Mouse (Mus musculus) lung, postnatal 0 days (tissue): ENCODE measurements around the gene Ptx4. TPM values are rescaled to one million over a fixed set of nuclear protein-coding genes. Genes with fewer than 3 reads are reported as not detected.

Experiments
- ATAC-seq: fragments of 200-750 bp; cut with Nextera tagmentation; 2 replicates; pipeline ENCODE4 v1.8.0; 2017; ENCODE audit warnings: moderate library complexity
- DNase-seq: peaks from one replicate; pipeline ENCODE4 v3.0.0-alpha.2; 2016; ENCODE audit warnings: low spot score
- H3K27ac ChIP-seq: fragments of 300-500 bp; sonication (generic); 2 replicates; pipeline ENCODE4 v1.5.1; 2014; ENCODE audit warnings: antibody characterized with exemption, mild to moderate bottlenecking, low read length, mixed read lengths
- H3K27me3 ChIP-seq: fragments of 300-500 bp; sonication (generic); replicated peaks from 2 replicates; pipeline ENCODE4 v1.6.1; 2014; ENCODE audit warnings: low read length, mixed read lengths; ENCODE audit not compliant: insufficient read depth
- H3K36me3 ChIP-seq: fragments of 300-500 bp; sonication (generic); 2 replicates; pipeline ENCODE4 v1.6.1; 2014; ENCODE audit warnings: low read length, mixed read lengths; ENCODE audit not compliant: insufficient read depth
- H3K4me1 ChIP-seq: fragments of 300-500 bp; sonication (generic); 2 replicates; pipeline ENCODE4 v1.6.1; 2014; ENCODE audit warnings: antibody characterized with exemption, low read depth, low read length, mixed read lengths; ENCODE audit not compliant: insufficient read depth
- H3K4me2 ChIP-seq: fragments of 300-500 bp; sonication (generic); replicated peaks from 2 replicates; pipeline ENCODE4 v1.6.1; 2014; ENCODE audit warnings: low read depth, mild to moderate bottlenecking, low read length, moderate library complexity, mixed read lengths
- H3K4me3 ChIP-seq: fragments of 300-500 bp; sonication (generic); 2 replicates; pipeline ENCODE4 v1.5.1; 2014; ENCODE audit warnings: low read depth, low read length
- H3K9ac ChIP-seq: fragments of 300-500 bp; sonication (generic); replicated peaks from 2 replicates; pipeline ENCODE4 v1.6.1; 2014; ENCODE audit warnings: low read depth, mild to moderate bottlenecking
- H3K9me3 ChIP-seq: fragments of 300-500 bp; sonication (generic); 2 replicates; pipeline ENCODE4 v1.6.1; 2016; ENCODE audit warnings: low read length, mixed read lengths
- CTCF ChIP-seq: IDR thresholded peaks from 2 replicates; pipeline ENCODE4 v1.5.1; 2016; ENCODE audit warnings: antibody characterized with exemption, mild to moderate bottlenecking
- EP300 ChIP-seq: IDR thresholded peaks from 2 replicates; pipeline ENCODE4 v1.6.1; 2016; ENCODE audit warnings: antibody characterized with exemption, mild to moderate bottlenecking, control low read depth
- WGBS: fragments of 180-500 bp; shearing (Covaris S2); extraction: QIAGEN DNeasy Blood & Tissue Kit; methylation state at CpG from one replicate; pipeline ENCODE4 v1.1.7; 2014; 5-methylcytosine and 5-hydroxymethylcytosine counted together
- polyA plus RNA-seq: library from polyadenylated mRNA; unstranded; fragments of >200 nt; fragmentation: Nextera tagmentation; extraction: Ambion mirVana; gene quantifications from 2 replicates; pipeline ENCODE4 v1.2.1, GENCODE M21; 2015

Ptx4 gene
- polyA plus RNA-seq, 1 experiment from 2014 or later: 0.32 TPM

- Histone ChIP-seq H3K4me2 (peak overlapping the region; percentile 32), H3K27ac (peak overlapping the region; percentile 94), H3K27me3 (no peaks in the 10 kb centered on the region), H3K4me1 (peaks cover 3% of the 10 kb centered on the region), H3K4me3 (no peak overlapping the region), H3K9me3 (no peaks in the 10 kb centered on the region), H3K36me3 (no peaks in the 10 kb centered on the region), H3K9ac (0 out of 2 replicates have a peak overlapping the region, but pooled peaks have one; percentile 8)
- ATAC-seq (no peak), DNase-seq (no peak)
- WGBS: 29% methylated on average over 3 of the region's 3 CpGs
- TF ChIP-seq CTCF: no peak
- TF ChIP-seq EP300: no peak
Measured at GRCm38 (mm10) chr17:25082887-25083286, 37.7 kb upstream of the Ptx4 start.

- H3K4me2 ChIP-seq: peak within 1 kb of the TSS; percentile 32
- TF ChIP-seq EP300 (peak; percentile 87), CTCF (peak; percentile 77)
- no peak within 1 kb of the TSS for H3K4me3 ChIP-seq
Measured at GRCm38 (mm10) chr17:25083444-25083931, 37.1 kb upstream of the Ptx4 start, which contains the start of gene Tmem204. TSS of gene Tmem204 (minus strand) at chr17:25083591.

DNA sequence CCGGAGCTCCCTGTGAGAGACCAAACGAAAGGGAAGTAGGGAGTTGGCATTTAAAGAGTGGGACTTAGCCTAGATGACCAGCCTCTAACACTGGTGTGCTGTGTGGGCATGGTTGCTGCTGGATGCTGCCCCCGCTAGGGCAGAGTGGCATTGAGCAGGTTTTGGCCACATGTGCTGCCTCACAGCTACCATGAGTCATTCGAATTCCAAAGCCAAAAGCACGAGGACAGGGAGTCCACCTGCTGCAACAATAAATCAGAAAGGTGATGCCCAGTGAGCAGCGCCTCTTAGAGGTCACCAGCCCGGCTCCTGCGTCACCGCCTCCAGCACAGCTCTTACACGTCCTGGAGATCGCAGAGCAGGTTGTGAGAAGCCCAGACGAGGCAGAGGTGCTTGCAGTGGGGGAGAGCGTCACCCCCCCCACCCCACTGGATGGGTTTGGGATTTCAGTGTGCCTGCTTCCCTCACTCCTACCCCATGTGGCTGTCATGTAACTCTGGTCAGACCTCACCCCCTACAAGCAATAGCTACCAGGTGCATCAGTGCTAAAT lies 35.6 kb upstream of the Ptx4 start:
- no peak overlapping the region for H3K9ac ChIP-seq
- H3K27me3 ChIP-seq: no peaks in the 10 kb centered on the region
- H3K4me3 ChIP-seq: no peak overlapping the region
- 80% methylated on average over 13 of the region's 13 CpGs for WGBS
- TF ChIP-seq EP300: no peak
- 0 out of 2 replicates have a peak, but pooled peaks have one; percentile 5 for TF ChIP-seq CTCF
- no peak for ATAC-seq
- H3K27ac ChIP-seq: peak overlapping the region; percentile 94; the same call in 1 of the 2 replicates
- no peaks in the 10 kb centered on the region for H3K36me3 ChIP-seq
- no peak for DNase-seq
- no peaks in the 10 kb centered on the region for H3K9me3 ChIP-seq
- H3K4me1 ChIP-seq: peaks cover 3% of the 10 kb centered on the region
- H3K4me2 ChIP-seq: no peak overlapping the region

More at GRCm38 (mm10) chr17:25083444-25083931, 37.1 kb upstream of the Ptx4 start, which contains the start of gene Tmem204:
- Histone ChIP-seq H3K4me1 (peaks cover 3% of the 10 kb centered on the region), H3K27me3 (no peaks in the 10 kb centered on the region), H3K27ac (peak within 1 kb of the TSS; percentile 94), H3K9ac (0 out of 2 replicates have a peak within 1 kb of the TSS, but pooled peaks have one; percentile 8), H3K36me3 (no peaks in the 10 kb centered on the region), H3K9me3 (no peaks in the 10 kb centered on the region)
- DNase-seq (peak; percentile 96), ATAC-seq (peak; percentile 75)
- WGBS: 16% methylated on average over 7 of the region's 7 CpGs

GRCm38 (mm10) chr17:25086724-25087123 lies 33.8 kb upstream of the Ptx4 start:
- no peaks in the 10 kb centered on the region for H3K36me3 ChIP-seq
- no peak overlapping the region for H3K4me3 ChIP-seq
- WGBS: 79% methylated on average over 7 of the region's 7 CpGs
- H3K27me3 ChIP-seq: no peaks in the 10 kb centered on the region
- DNase-seq: no peak
- H3K9me3 ChIP-seq: no peaks in the 10 kb centered on the region
- TF ChIP-seq CTCF (no peak), EP300 (no peak)
- H3K27ac ChIP-seq: no peak overlapping the region
- no peak for ATAC-seq
- no peak overlapping the region for H3K9ac ChIP-seq
- no peak overlapping the region for H3K4me2 ChIP-seq
- peaks cover 3% of the 10 kb centered on the region for H3K4me1 ChIP-seq

DNA sequence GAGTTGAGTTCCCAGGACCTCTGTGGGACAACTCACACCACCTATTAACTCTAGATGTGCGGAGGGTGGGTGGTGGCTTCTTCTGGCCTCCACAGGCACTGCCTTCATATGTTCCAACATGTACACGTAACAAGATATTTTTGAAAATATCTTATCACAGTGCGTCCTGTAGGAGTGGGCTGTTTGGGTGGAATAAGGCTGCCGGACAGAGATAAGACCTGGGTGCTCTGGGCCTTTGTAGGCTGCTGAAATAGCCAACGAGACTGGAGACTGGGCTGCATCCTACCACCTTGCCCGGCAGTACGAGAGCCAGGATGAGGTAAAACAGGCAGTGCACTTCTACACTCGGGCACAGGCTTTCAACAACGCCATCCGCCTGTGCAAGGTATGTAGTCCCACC lies 31.4 kb upstream of the Ptx4 start:
- WGBS: 88% methylated on average over 10 of the region's 10 CpGs
- ATAC-seq: no peak

GRCm38 (mm10) chr17:25090450-25090849 lies 30.1 kb upstream of the Ptx4 start:
- ATAC-seq (no peak), DNase-seq (no peak)
- 91% methylated on average over 10 of the region's 10 CpGs for WGBS
- Histone ChIP-seq H3K36me3 (no peaks in the 10 kb centered on the region), H3K4me2 (no peak overlapping the region), H3K27me3 (no peaks in the 10 kb centered on the region), H3K4me3 (no peak overlapping the region), H3K9ac (no peak overlapping the region), H3K4me1 (no peaks in the 10 kb centered on the region), H3K9me3 (no peaks in the 10 kb centered on the region), H3K27ac (no peak overlapping the region)
- TF ChIP-seq EP300: no peak

More for the DNA sequence above, 31.4 kb upstream of the Ptx4 start:
- Histone ChIP-seq H3K27ac (no peak overlapping the region), H3K36me3 (no peaks in the 10 kb centered on the region), H3K9ac (no peak overlapping the region), H3K4me3 (no peak overlapping the region), H3K27me3 (no peaks in the 10 kb centered on the region), H3K9me3 (no peaks in the 10 kb centered on the region), H3K4me1 (no peaks in the 10 kb centered on the region; the same call in 1 of the 2 replicates), H3K4me2 (no peak overlapping the region)
- DNase-seq: no peak
- no peak for TF ChIP-seq CTCF
- TF ChIP-seq EP300: no peak
